Mouse (Mus musculus) kidney, adult 8-10 months (tissue): ENCODE measurements around the gene AC134908.4.
"Not testable (repeated sequence)": the region's sequence is repeated elsewhere in the genome, so short reads cannot be mapped to it uniquely, and the experiment has no call there.

Experiments
- DNase-seq, 2 experiments: peaks; one replicate each; pipeline ENCODE4 v3.0.0; 2022

AC134908.4 gene

GRCm38 (mm10) chr17:25762591-25762990 is 32.9 kb downstream of the AC134908.4 start:
- no peak for DNase-seq

- no peak for DNase-seq
Observed at GRCm38 (mm10) chr17:25761561-25761970, 33.9 kb downstream of the AC134908.4 start.

- no peak for DNase-seq
Observed at GRCm38 (mm10) chr17:25760148-25760547, 35.3 kb downstream of the AC134908.4 start.

- DNase-seq: no peak
Observed at GRCm38 (mm10) chr17:25757691-25758090, 37.8 kb downstream of the AC134908.4 start.

GRCm38 (mm10) chr17:25756378-25757242 is 38.8 kb downstream of the AC134908.4 start:
- DNase-seq: no peak

GRCm38 (mm10) chr17:25755627-25756377 is 39.7 kb downstream of the AC134908.4 start:
- DNase-seq: no peak

GRCm38 (mm10) chr17:25755086-25755485 is 40.4 kb downstream of the AC134908.4 start:
- DNase-seq: no peak

GRCm38 (mm10) chr17:25754241-25754640 is 41.2 kb downstream of the AC134908.4 start, which contains the start of gene Msln:
Msln (minus strand) TSS chr17:25754378.
- DNase-seq: no peak

- DNase-seq: peak in 1 of 2 experiments; percentile 31
Observed at GRCm38 (mm10) chr17:25751446-25751845, 44.0 kb downstream of the AC134908.4 start.

- no peak for DNase-seq
Observed at GRCm38 (mm10) chr17:25749314-25749713, 46.1 kb downstream of the AC134908.4 start.

GRCm38 (mm10) chr17:25748238-25748637 is 47.2 kb downstream of the AC134908.4 start:
- no peak for DNase-seq

GRCm38 (mm10) chr17:25744311-25744710 is 51.1 kb downstream of the AC134908.4 start:
- no peak for DNase-seq

- no peak for DNase-seq
Observed at GRCm38 (mm10) chr17:25743831-25744230, 51.6 kb downstream of the AC134908.4 start.

- not testable (repeated sequence) for DNase-seq
Observed at GRCm38 (mm10) chr17:25741471-25741870, 54.0 kb downstream of the AC134908.4 start.
